Mouse (Mus musculus) embryonic facial prominence, embryonic 10.5 days (tissue): Measurements from ENCODE around the gene Ptpn23. TPM values are rescaled to one million over a fixed set of nuclear protein-coding genes. Genes with fewer than 3 reads are reported as not detected.
"Not testable (repeated sequence)": the region's sequence is repeated elsewhere in the genome, so short reads cannot be mapped to it uniquely, and the experiment has no call there.

Source experiments
- DNase-seq: peaks from one replicate; pipeline ENCODE4 v3.0.0-alpha.2; 2017; ENCODE audit warnings: low spot score
- H3K27ac ChIP-seq: fragments of 300-500 bp; sonication (generic); replicated peaks from 2 replicates; pipeline ENCODE4 v1.5.1; 2016; ENCODE audit warnings: mild to moderate bottlenecking
- H3K27me3 ChIP-seq: fragments of 300-500 bp; sonication (generic); replicated peaks from 2 replicates; pipeline ENCODE4 v1.6.1; 2016; ENCODE audit warnings: low read depth, mild to moderate bottlenecking; ENCODE audit not compliant: poor library complexity, severe bottlenecking
- H3K36me3 ChIP-seq: fragments of 300-500 bp; sonication (generic); replicated peaks from 2 replicates; pipeline ENCODE4 v1.6.1; 2016; ENCODE audit warnings: mild to moderate bottlenecking, moderate library complexity
- H3K4me1 ChIP-seq: fragments of 300-500 bp; sonication (generic); 2 replicates; pipeline ENCODE4 v1.6.1; 2016
- H3K4me3 ChIP-seq: fragments of 300-500 bp; sonication (generic); 2 replicates; pipeline ENCODE4 v1.5.1; 2016; ENCODE audit warnings: mild to moderate bottlenecking, moderate library complexity
- H3K9me3 ChIP-seq: fragments of 300-500 bp; sonication (generic); 2 replicates; pipeline ENCODE4 v1.6.1; 2016; ENCODE audit warnings: mild to moderate bottlenecking
- WGBS: fragments of 180-500 bp; shearing (Covaris S2); methylation state at CpG from one replicate; pipeline ENCODE4 v1.1.7; 2016; 5-methylcytosine and 5-hydroxymethylcytosine counted together
- polyA plus RNA-seq: library from polyadenylated mRNA; unstranded; fragments of >200 nt; fragmentation: Nextera tagmentation; extraction: Ambion mirVana; gene quantifications from 2 replicates; pipeline ENCODE4 v1.2.1, GENCODE M21; 2016

Gene Ptpn23
- polyA plus RNA-seq, 1 experiment from 2014 or later, result 15.5 TPM

DNA sequence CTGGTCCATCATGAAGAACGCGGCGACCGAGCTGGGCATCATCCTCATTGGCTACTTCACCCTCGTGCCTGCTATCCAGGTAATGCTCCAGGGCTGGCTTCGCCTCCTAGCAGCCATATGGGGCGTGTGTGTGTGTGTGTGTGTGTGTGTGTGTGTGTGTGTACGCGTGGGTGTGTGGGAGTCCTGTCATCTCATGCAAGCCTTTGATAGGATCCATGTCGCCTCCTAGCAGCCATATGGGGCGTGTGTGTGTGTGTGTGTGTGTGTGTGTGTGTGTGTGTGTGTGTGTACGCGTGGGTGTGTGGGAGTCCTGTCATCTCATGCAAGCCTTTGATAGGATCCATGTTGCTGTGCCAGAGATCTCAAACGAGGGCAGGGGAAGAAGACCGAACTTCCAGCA lies 30.4 kb downstream of the Ptpn23 start:
- peaks cover 100% of the 10 kb centered on the region for H3K36me3 ChIP-seq
- H3K4me3 ChIP-seq, H3K9me3 ChIP-seq, H3K4me1 ChIP-seq, H3K27ac ChIP-seq, H3K27me3 ChIP-seq, DNase-seq: not testable (repeated sequence)
- WGBS, result 95% methylated on average over 15 of the region's 15 CpGs

DNA sequence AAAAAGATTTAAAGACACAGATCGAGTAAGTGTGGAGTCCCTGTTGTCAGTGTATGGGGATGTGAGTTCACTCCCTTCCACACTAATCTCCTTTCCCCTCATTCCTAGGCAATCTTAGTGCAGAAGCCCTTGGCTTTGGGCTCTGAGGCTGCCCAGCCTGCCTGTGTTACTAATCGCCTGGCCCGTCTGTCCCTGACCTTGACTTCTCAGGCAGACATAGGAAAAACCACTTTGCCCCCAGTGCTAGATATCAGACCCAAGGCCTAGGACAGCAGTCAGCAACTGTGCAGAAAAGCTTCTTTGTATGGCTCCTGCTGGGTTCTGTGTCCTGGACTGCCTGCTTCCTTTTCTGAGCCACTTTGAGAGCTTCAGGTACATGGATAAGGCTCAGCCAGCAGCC lies 32.3 kb downstream of the Ptpn23 start:
- no peak overlapping the region for H3K4me3 ChIP-seq
- 0 out of 2 replicates have a peak, but pooled peaks cover 4% of the 10 kb centered on the region for H3K4me1 ChIP-seq
- no peak for DNase-seq
- no peaks in the 10 kb centered on the region for H3K9me3 ChIP-seq
- H3K27me3 ChIP-seq, result no peaks in the 10 kb centered on the region
- H3K27ac ChIP-seq, result no peak overlapping the region
- WGBS, result 94% methylated on average over 3 of the region's 3 CpGs
- H3K36me3 ChIP-seq, result peaks cover 88% of the 10 kb centered on the region

DNA sequence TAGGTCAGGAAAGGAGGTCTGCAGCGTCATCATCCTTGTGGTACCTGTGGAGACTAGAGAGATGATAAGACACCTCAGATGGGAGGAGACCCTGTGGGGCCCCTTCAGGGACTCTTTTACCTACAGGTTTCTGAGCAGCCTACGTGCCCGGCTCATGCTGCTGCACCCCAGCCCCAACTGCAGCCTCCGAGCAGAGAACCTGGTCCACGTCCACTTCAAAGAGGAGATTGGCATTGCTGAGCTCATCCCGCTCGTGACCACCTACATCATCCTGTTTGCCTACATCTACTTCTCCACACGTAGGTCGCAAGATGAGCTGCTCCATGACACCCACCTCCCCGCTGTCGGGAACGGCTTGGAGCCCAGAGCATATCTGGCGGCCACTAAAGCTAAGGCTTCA lies 34.1 kb downstream of the Ptpn23 start:
- DNase-seq, result no peak
- 93% methylated on average over 13 of the region's 13 CpGs for WGBS
- H3K9me3 ChIP-seq, result no peaks in the 10 kb centered on the region
- no peak overlapping the region for H3K27ac ChIP-seq
- no peaks in the 10 kb centered on the region for H3K27me3 ChIP-seq
- peaks cover 74% of the 10 kb centered on the region for H3K36me3 ChIP-seq
- H3K4me1 ChIP-seq, result no peaks in the 10 kb centered on the region
- H3K4me3 ChIP-seq, result no peak overlapping the region

DNA sequence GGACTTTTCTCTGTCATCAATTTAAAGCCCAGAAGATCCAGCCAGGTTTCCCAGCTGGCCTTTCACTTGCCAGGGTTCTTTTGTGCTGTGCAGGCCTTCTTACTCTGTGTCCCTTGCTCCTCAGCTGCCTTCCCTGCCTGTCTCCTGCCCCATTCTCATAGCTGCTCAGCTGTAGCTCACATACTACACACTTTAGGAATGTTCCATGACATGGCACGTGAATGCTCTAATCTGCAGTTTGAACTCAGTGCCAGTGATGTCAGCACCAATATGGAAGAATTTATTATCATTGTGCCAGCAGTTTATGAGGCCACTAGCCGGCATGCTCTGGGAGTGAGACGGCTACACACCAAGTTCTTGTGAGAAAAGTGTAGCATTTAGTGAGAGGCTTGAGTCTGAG lies 38.2 kb downstream of the Ptpn23 start:
- no peaks in the 10 kb centered on the region for H3K9me3 ChIP-seq
- peaks cover 12% of the 10 kb centered on the region for H3K4me1 ChIP-seq
- no peak for DNase-seq
- peaks cover 58% of the 10 kb centered on the region for H3K36me3 ChIP-seq
- no peaks in the 10 kb centered on the region for H3K27me3 ChIP-seq
- 94% methylated on average over 3 of the region's 3 CpGs for WGBS
- no peak overlapping the region for H3K27ac ChIP-seq
- H3K4me3 ChIP-seq, result no peak overlapping the region

- Histone ChIP-seq H3K4me3 (no peak overlapping the region), H3K27me3 (no peaks in the 10 kb centered on the region), H3K36me3 (peaks cover 52% of the 10 kb centered on the region), H3K27ac (peak overlapping the region; percentile 67), H3K4me1 (peaks cover 12% of the 10 kb centered on the region), H3K9me3 (no peaks in the 10 kb centered on the region)
- WGBS, result 61% methylated on average over 5 of the region's 5 CpGs
- DNase-seq, result no peak
These were observed 41.3 kb downstream of the Ptpn23 start for GRCm38 (mm10) chr9:110366746-110367145.

- 87% methylated on average over 10 of the region's 10 CpGs for WGBS
- H3K4me3 ChIP-seq, result no peak overlapping the region
- H3K4me1 ChIP-seq, result peaks cover 12% of the 10 kb centered on the region
- no peaks in the 10 kb centered on the region for H3K27me3 ChIP-seq
- H3K36me3 ChIP-seq, result peaks cover 47% of the 10 kb centered on the region
- no peak overlapping the region for H3K27ac ChIP-seq
- DNase-seq, result no peak
- no peaks in the 10 kb centered on the region for H3K9me3 ChIP-seq
These were observed 45.7 kb downstream of the Ptpn23 start for GRCm38 (mm10) chr9:110362337-110362736.

GRCm38 (mm10) chr9:110361299-110361698 lies 46.7 kb downstream of the Ptpn23 start:
- H3K36me3 ChIP-seq, result peaks cover 47% of the 10 kb centered on the region
- DNase-seq, result no peak
- no peaks in the 10 kb centered on the region for H3K9me3 ChIP-seq
- H3K4me3 ChIP-seq, result no peak overlapping the region
- H3K4me1 ChIP-seq, result peaks cover 6% of the 10 kb centered on the region; the same call in 1 of the 2 replicates
- H3K27me3 ChIP-seq, result no peaks in the 10 kb centered on the region
- no peak overlapping the region for H3K27ac ChIP-seq
- WGBS, result 69% methylated on average over 12 of the region's 12 CpGs

- Histone ChIP-seq H3K4me3 (no peak overlapping the region), H3K27ac (no peak overlapping the region), H3K4me1 (no peaks in the 10 kb centered on the region), H3K27me3 (no peaks in the 10 kb centered on the region), H3K36me3 (peaks cover 47% of the 10 kb centered on the region), H3K9me3 (no peaks in the 10 kb centered on the region)
- 82% methylated on average over 2 of the region's 2 CpGs for WGBS
- no peak for DNase-seq
These were observed 49.7 kb downstream of the Ptpn23 start for GRCm38 (mm10) chr9:110358341-110358740.

GRCm38 (mm10) chr9:110351932-110352632 lies 55.9 kb downstream of the Ptpn23 start:
- WGBS, result 89% methylated on average over 8 of the region's 8 CpGs
- no peak for DNase-seq
- H3K27me3 ChIP-seq, result no peaks in the 10 kb centered on the region
- peaks cover 8% of the 10 kb centered on the region for H3K4me1 ChIP-seq
- peaks cover 30% of the 10 kb centered on the region for H3K36me3 ChIP-seq
- no peak overlapping the region for H3K4me3 ChIP-seq
- no peaks in the 10 kb centered on the region for H3K9me3 ChIP-seq
- H3K27ac ChIP-seq, result no peak overlapping the region

- H3K27me3 ChIP-seq, result no peaks in the 10 kb centered on the region
- 86% methylated on average over 2 of the region's 2 CpGs for WGBS
- no peak for DNase-seq
- H3K4me1 ChIP-seq, result peaks cover 8% of the 10 kb centered on the region
- H3K36me3 ChIP-seq, result peaks cover 30% of the 10 kb centered on the region
- H3K4me3 ChIP-seq, result no peak overlapping the region
- H3K27ac ChIP-seq, result no peak overlapping the region
- no peaks in the 10 kb centered on the region for H3K9me3 ChIP-seq
These were observed 56.7 kb downstream of the Ptpn23 start for GRCm38 (mm10) chr9:110351350-110351749.

DNA sequence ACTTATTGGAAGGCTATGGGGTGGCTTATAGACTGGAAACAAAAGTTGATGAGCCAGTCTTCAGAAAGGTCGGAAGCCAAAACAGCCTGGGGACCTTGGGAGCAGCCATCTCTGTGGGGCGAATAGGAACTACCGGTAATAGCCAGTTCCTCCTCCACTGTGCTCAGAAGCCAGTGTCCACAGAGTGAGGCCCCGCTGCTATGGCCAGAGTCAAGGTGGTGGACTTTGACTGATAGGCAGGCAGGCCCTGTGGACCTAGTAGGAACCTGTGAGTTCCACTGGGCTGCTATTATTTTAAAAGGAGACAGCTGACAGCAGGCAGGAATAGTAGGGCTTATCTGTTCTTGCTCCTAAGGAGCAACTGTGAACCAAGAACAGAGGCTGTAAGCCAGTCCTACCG lies 57.4 kb downstream of the Ptpn23 start:
- Histone ChIP-seq H3K27me3 (no peaks in the 10 kb centered on the region), H3K4me1 (peaks cover 8% of the 10 kb centered on the region), H3K27ac (no peak overlapping the region), H3K4me3 (no peak overlapping the region), H3K9me3 (no peaks in the 10 kb centered on the region), H3K36me3 (peaks cover 24% of the 10 kb centered on the region)
- WGBS, result 72% methylated on average over 5 of the region's 5 CpGs
- DNase-seq, result no peak

DNA sequence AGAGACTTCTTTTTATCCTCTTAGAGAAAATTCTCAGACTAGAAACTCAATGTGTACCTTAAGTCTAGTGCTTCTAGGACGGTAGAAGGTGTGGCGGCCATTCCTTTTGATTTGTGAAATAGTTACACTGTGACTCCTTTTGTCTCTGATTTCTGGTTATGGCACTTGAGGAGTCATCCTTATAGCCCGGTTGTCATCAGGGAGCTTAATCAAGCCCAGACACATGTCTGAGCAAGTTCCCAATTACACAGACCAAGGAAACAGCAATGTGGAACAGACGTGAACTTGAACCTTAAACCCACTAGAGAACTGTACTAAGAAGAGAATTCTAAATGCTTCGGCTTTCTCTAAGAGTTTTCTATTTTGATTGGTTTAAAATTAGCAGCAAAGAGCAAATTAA lies 57.8 kb downstream of the Ptpn23 start:
- H3K4me3 ChIP-seq, result no peak overlapping the region
- H3K9me3 ChIP-seq, result no peaks in the 10 kb centered on the region
- no peak overlapping the region for H3K27ac ChIP-seq
- peaks cover 10% of the 10 kb centered on the region for H3K4me1 ChIP-seq
- H3K36me3 ChIP-seq, result peaks cover 20% of the 10 kb centered on the region
- H3K27me3 ChIP-seq, result no peaks in the 10 kb centered on the region
- no peak for DNase-seq
- 76% methylated on average over 5 of the region's 5 CpGs for WGBS

GRCm38 (mm10) chr9:110348899-110349298 lies 59.1 kb downstream of the Ptpn23 start:
- H3K4me3 ChIP-seq, result no peak overlapping the region
- H3K27me3 ChIP-seq, result no peaks in the 10 kb centered on the region
- H3K4me1 ChIP-seq, result peaks cover 16% of the 10 kb centered on the region
- no peak for DNase-seq
- no peaks in the 10 kb centered on the region for H3K9me3 ChIP-seq
- no peak overlapping the region for H3K27ac ChIP-seq
- WGBS, result 74% methylated on average over 4 of the region's 4 CpGs
- 0 out of 2 replicates have a peak, but pooled peaks cover 10% of the 10 kb centered on the region for H3K36me3 ChIP-seq
